Mouse (Mus musculus): Measurements from ENCODE around the gene Tubal3. TPM values are rescaled to one million over a fixed set of nuclear protein-coding genes. Genes with fewer than 3 reads are reported as not detected.
A peak's percentile ranks its signal among the peaks of the same experiment; 100 is the strongest.

The Tubal3 gene
- 0.07 TPM in 1 of 2 replicates, not detected in the other for polyA plus RNA-seq (2014; fragmentation: Nextera tagmentation; extraction: Ambion mirVana)

DNA sequence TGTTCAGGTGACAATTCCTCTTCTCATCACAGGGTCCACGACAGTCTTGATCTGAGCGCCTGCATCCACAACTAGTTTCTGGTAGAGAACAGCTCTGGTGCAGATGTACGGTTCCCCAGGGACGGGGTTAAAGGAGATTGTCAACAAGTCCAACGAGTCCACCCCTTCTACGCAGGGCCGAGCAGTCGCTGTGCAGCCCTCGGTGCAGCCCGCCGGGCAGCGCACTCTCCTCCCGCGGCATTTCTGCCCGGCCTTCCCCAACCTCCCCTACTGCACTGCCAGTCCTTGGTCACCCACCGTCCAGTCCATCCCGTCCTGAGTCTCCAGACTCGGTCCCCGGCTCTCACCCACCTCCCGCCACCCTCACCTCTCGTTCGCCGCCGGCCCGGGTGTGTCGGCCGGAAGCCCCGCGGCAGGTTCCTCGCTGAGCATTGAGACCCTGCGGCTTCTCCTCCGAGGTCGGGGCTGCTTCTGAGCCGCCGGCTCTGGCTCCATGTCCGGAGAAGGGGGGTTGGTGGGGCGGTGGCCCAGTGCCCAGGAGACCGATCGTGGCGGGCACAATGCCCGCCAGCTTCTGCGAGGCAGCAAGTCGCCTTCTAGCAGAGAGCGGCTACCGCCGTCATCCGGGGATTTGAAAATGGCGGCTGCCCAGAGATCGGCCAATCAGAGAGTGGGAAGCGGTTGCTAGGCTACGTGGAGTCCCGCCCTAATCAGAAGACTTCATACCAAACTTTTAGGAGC lies at the start of gene Tubal3, which contains the start of gene Net1:
Gene Tubal3 (plus strand): TSS at position 704 of the 741 bp plus-strand sequence.
Gene Net1 (minus strand): TSS at position 650 of the 741 bp plus-strand sequence.
- DNase-seq (ENCODE audit: low spot score, missing footprints), result peak; percentile 99

DNA sequence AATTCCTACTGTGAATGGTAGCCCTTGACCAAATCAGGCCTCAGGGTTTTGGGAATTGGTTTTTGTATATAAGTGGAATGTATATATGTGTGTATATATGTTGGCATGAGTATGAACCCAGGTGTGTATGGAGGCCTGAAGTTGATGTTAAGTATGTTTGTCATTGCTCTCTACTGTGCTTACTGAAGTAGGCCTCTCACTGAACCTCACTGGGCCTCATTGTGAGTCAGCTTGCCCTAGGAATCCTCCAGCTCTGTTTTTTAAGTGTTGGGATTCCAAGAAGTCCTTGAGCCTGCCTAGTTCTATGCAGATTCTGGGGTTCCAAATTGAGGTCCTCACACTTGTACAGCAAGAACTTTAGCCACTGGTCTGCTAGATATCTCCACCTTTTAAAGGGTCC lies 48.2 kb upstream of the Tubal3 start:
- H3K27ac ChIP-seq (ENCODE audit: low read depth, low read length), result no peak overlapping the region
- H3K4me1 ChIP-seq (ENCODE audit: control insufficient read depth, insufficient read depth, low read length), result no peaks in the 10 kb centered on the region
- no peak overlapping the region for H3K4me2 ChIP-seq
- no peak for DNase-seq (ENCODE audit: low spot score, missing footprints)
- no peaks in the 10 kb centered on the region for H3K36me3 ChIP-seq (ENCODE audit: control insufficient read depth, insufficient read depth, low read length)
- H3K27me3 ChIP-seq (ENCODE audit: control insufficient read depth, insufficient read depth, low read length), result no peaks in the 10 kb centered on the region
- H3K9ac ChIP-seq (ENCODE audit: low read length), result no peak overlapping the region
- no peak for ATAC-seq (ENCODE audit: low FRiP score)
- no peak overlapping the region for H3K4me3 ChIP-seq (ENCODE audit: low read depth, low read length)
- no peaks in the 10 kb centered on the region for H3K9me3 ChIP-seq (ENCODE audit: control insufficient read depth, low read length)

More for the DNA sequence above, at the start of gene Tubal3, which contains the start of gene Net1:
- no peaks in the 10 kb centered on the region for H3K27me3 ChIP-seq (ENCODE audit: control insufficient read depth, insufficient read depth, low read length)
- H3K9me3 ChIP-seq (ENCODE audit: control insufficient read depth, low read length), result no peaks in the 10 kb centered on the region
- H3K9ac ChIP-seq (ENCODE audit: low read length), result peak within 1 kb of the TSS; percentile 87
- no peak within 1 kb of the TSS for H3K27ac ChIP-seq (ENCODE audit: low read depth, low read length)
- H3K36me3 ChIP-seq (ENCODE audit: control insufficient read depth, insufficient read depth, low read length), result peaks cover 10% of the 10 kb centered on the region; the same call in 1 of the 2 replicates
- under 1% methylated on average over 52 of the region's 52 CpGs for WGBS
- peak within 1 kb of the TSS; percentile 46 for H3K4me2 ChIP-seq
- ATAC-seq (ENCODE audit: low FRiP score), result peak; percentile 99
- H3K4me1 ChIP-seq (ENCODE audit: control insufficient read depth, insufficient read depth, low read length), result peaks cover 3% of the 10 kb centered on the region; the same call in 1 of the 2 replicates
- H3K4me3 ChIP-seq (ENCODE audit: low read depth, low read length), result peak within 1 kb of the TSS; percentile 81

DNA sequence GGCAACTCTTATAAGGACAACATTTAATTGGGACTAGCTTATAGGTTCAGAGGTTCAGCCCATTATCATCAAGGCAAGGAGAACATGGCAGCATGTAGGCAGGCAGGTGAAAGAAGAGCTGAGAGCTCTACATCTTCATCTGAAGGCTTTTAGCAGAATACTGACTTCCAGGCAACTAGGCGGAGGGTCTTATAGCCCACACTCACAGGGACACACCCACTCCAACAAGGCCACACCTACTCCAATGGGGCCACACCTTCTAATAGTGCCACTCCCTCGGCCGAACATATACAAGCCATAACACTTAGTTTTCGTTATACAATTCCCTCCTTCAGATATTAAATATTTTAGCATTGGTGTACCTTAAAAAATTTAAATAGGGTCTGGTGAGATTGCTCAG lies 45.2 kb upstream of the Tubal3 start:
- Histone ChIP-seq H3K4me1 (ENCODE audit: control insufficient read depth, insufficient read depth, low read length) (no peaks in the 10 kb centered on the region), H3K27me3 (ENCODE audit: control insufficient read depth, insufficient read depth, low read length) (no peaks in the 10 kb centered on the region), H3K9ac (ENCODE audit: low read length) (no peak overlapping the region), H3K27ac (ENCODE audit: low read depth, low read length) (no peak overlapping the region), H3K4me3 (ENCODE audit: low read depth, low read length) (no peak overlapping the region), H3K9me3 (ENCODE audit: control insufficient read depth, low read length) (no peaks in the 10 kb centered on the region), H3K36me3 (ENCODE audit: control insufficient read depth, insufficient read depth, low read length) (no peaks in the 10 kb centered on the region), H3K4me2 (no peak overlapping the region)
- 89% methylated on average over 4 of the region's 4 CpGs for WGBS
- ATAC-seq (ENCODE audit: low FRiP score) (no peak), DNase-seq (ENCODE audit: low spot score, missing footprints) (no peak)

DNA sequence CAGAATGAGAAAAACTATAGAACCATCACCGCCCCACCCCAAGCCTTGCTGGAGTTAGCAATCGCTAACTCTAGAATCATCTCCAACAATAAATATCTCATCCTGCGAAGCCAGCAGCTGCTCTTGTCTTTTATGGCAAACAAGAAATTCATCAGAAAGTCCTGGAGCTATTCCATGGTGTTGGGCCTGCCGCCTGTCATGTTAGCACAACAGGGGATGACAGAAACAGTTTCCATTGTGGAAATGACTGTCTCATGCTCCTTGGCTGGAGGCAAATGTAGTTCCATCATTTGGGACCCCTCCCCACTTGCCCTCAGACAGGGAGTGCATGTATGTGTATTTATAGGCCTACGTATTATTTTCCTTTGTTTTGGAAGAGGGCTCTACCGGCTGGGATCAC lies 41.6 kb upstream of the Tubal3 start:
- H3K27ac ChIP-seq (ENCODE audit: low read depth, low read length), result no peak overlapping the region
- ATAC-seq (ENCODE audit: low FRiP score), result no peak
- WGBS, result 89% methylated on average over 6 of the region's 6 CpGs
- no peaks in the 10 kb centered on the region for H3K4me1 ChIP-seq (ENCODE audit: control insufficient read depth, insufficient read depth, low read length)
- DNase-seq (ENCODE audit: low spot score, missing footprints), result no peak
- H3K9ac ChIP-seq (ENCODE audit: low read length), result no peak overlapping the region
- no peaks in the 10 kb centered on the region for H3K9me3 ChIP-seq (ENCODE audit: control insufficient read depth, low read length)
- H3K4me2 ChIP-seq, result no peak overlapping the region
- no peaks in the 10 kb centered on the region; the same call in 1 of the 2 replicates for H3K36me3 ChIP-seq (ENCODE audit: control insufficient read depth, insufficient read depth, low read length)
- H3K4me3 ChIP-seq (ENCODE audit: low read depth, low read length), result no peak overlapping the region
- no peaks in the 10 kb centered on the region for H3K27me3 ChIP-seq (ENCODE audit: control insufficient read depth, insufficient read depth, low read length)

DNA sequence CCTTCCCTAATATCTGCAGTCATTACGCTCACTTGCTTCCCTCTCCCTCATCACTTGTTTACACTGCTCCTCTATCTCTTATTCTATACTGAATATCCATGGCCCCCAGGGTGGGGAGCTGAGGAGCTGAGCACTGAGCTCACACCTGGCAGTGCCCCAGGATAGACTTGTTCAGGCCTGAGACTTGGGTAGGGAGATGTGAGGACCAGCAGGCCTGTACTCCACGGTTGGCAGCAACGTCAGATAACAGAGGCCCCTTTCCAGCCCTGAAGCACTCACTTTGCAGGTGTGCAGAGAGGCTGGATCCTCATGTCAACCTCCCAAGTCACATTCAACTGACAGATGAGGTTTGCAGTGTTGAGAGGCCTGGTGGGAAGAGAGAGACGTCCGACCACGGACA lies 40.9 kb upstream of the Tubal3 start:
- Histone ChIP-seq H3K9ac (ENCODE audit: low read length) (no peak overlapping the region), H3K4me1 (ENCODE audit: control insufficient read depth, insufficient read depth, low read length) (no peaks in the 10 kb centered on the region), H3K4me2 (no peak overlapping the region), H3K27me3 (ENCODE audit: control insufficient read depth, insufficient read depth, low read length) (no peaks in the 10 kb centered on the region), H3K27ac (ENCODE audit: low read depth, low read length) (no peak overlapping the region), H3K4me3 (ENCODE audit: low read depth, low read length) (no peak overlapping the region), H3K9me3 (ENCODE audit: control insufficient read depth, low read length) (no peaks in the 10 kb centered on the region), H3K36me3 (ENCODE audit: control insufficient read depth, insufficient read depth, low read length) (peaks cover 4% of the 10 kb centered on the region)
- WGBS, result 79% methylated on average over 6 of the region's 6 CpGs
- DNase-seq (ENCODE audit: low spot score, missing footprints) (no peak), ATAC-seq (ENCODE audit: low FRiP score) (no peak)

DNA sequence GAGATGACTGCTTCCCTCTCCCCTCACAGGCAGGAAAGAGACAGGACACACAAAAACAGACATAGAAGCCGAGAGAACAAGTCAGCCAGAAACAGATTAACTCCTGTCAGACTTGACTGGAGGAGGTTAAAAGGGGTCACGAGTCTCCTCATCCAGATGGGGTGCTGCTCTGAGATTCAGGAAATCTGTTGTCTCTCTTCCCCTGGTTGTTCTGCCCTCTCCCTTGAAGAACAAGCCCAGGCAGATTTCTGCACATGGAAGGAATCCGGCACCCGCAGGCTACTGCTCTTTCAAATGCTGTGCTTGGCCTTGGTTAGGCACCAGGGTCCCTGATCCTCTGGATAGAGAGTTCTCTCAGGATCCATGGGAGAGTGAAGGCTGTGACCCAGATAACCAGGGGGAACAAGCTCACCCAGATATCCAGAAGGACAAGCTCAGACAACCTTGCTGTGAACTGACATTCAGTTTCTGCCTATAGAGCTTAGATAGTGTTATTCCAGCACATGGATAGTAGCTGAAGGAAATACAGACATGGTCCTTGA lies 40.3 kb upstream of the Tubal3 start:
- WGBS, result 39% methylated on average over 4 of the region's 4 CpGs
- Histone ChIP-seq H3K9me3 (ENCODE audit: control insufficient read depth, low read length) (no peaks in the 10 kb centered on the region), H3K36me3 (ENCODE audit: control insufficient read depth, insufficient read depth, low read length) (peaks cover 4% of the 10 kb centered on the region), H3K4me2 (no peak overlapping the region), H3K4me3 (ENCODE audit: low read depth, low read length) (no peak overlapping the region), H3K9ac (ENCODE audit: low read length) (no peak overlapping the region), H3K27ac (ENCODE audit: low read depth, low read length) (no peak overlapping the region), H3K4me1 (ENCODE audit: control insufficient read depth, insufficient read depth, low read length) (no peaks in the 10 kb centered on the region), H3K27me3 (ENCODE audit: control insufficient read depth, insufficient read depth, low read length) (no peaks in the 10 kb centered on the region)
- DNase-seq (ENCODE audit: low spot score, missing footprints), result no peak
- no peak for ATAC-seq (ENCODE audit: low FRiP score)

DNA sequence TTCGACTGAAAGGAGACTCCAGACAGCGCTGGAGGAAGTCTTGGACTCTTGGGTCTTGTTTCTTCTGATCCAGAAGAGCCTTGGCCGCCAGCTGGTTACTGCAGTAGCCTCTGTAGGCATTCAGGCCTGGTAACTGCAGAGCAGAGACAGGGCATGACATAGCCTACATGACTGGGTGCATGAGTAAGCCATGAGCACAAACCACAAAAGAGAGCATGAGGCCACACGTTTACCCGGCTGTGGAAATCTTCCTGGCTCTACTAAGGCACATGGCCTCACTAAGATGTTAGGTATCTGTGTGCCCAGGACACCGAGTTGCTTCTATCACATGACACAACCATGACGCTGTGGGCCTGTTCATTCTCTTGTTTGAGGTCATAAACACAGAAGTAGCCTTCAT lies 31.4 kb upstream of the Tubal3 start:
- H3K9ac ChIP-seq (ENCODE audit: low read length), result no peak overlapping the region
- H3K27ac ChIP-seq (ENCODE audit: low read depth, low read length), result no peak overlapping the region
- H3K27me3 ChIP-seq (ENCODE audit: control insufficient read depth, insufficient read depth, low read length), result no peaks in the 10 kb centered on the region
- H3K4me2 ChIP-seq, result no peak overlapping the region
- H3K9me3 ChIP-seq (ENCODE audit: control insufficient read depth, low read length), result no peaks in the 10 kb centered on the region
- H3K4me1 ChIP-seq (ENCODE audit: control insufficient read depth, insufficient read depth, low read length), result no peaks in the 10 kb centered on the region; the same call in 1 of the 2 replicates
- ATAC-seq (ENCODE audit: low FRiP score) (no peak), DNase-seq (ENCODE audit: low spot score, missing footprints) (no peak)
- 95% methylated on average over 7 of the region's 7 CpGs for WGBS
- peaks cover 14% of the 10 kb centered on the region for H3K36me3 ChIP-seq (ENCODE audit: control insufficient read depth, insufficient read depth, low read length)
- H3K4me3 ChIP-seq (ENCODE audit: low read depth, low read length), result no peak overlapping the region

DNA sequence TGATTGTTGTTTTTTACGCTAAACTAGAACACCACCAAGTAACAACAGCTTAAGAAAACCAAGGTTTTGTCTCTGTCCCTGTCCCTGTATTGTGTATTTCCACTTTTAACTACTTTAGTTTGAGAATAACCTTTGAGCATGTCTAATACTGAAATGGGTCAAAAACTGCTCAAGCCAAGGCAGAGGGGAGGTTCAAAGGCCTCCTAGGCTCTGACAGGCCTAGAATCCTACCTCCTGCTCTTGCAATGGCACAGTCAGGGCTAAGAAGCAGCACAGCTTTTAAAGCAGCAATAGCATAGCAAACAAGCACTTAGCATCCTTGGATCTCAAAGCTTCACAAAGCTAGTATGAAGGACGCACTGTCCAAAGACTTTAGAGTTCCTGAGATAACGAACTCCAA lies 29.0 kb upstream of the Tubal3 start:
- Histone ChIP-seq H3K27me3 (ENCODE audit: control insufficient read depth, insufficient read depth, low read length) (no peaks in the 10 kb centered on the region), H3K9me3 (ENCODE audit: control insufficient read depth, low read length) (no peaks in the 10 kb centered on the region), H3K4me3 (ENCODE audit: low read depth, low read length) (no peak overlapping the region), H3K4me2 (no peak overlapping the region), H3K4me1 (ENCODE audit: control insufficient read depth, insufficient read depth, low read length) (peaks cover 11% of the 10 kb centered on the region), H3K36me3 (ENCODE audit: control insufficient read depth, insufficient read depth, low read length) (peaks cover 11% of the 10 kb centered on the region), H3K27ac (ENCODE audit: low read depth, low read length) (no peak overlapping the region), H3K9ac (ENCODE audit: low read length) (no peak overlapping the region)
- ATAC-seq (ENCODE audit: low FRiP score) (no peak), DNase-seq (ENCODE audit: low spot score, missing footprints) (peak; percentile 33)
- 91% methylated on average over 3 of the region's 3 CpGs for WGBS

DNA sequence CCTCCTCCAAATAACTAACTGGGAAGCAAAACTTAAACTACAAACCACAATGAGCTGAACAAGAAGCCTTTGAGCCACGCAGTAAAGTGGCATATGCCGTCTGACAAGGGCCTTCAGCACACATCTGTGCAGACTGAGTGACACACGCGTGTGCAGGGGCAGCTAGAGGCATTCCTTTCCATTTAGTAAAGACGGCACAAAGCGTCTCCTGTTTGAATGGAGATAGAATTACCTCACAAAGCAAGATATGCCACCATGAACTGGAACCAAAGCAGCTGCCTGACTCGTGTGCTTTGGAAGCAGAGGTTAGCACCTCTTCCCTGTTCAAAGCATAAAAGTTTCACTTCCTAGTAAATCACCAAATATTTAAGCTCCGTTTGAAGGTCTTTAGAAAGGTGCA lies 28.0 kb upstream of the Tubal3 start:
- H3K9ac ChIP-seq (ENCODE audit: low read length), result no peak overlapping the region
- no peak overlapping the region for H3K27ac ChIP-seq (ENCODE audit: low read depth, low read length)
- WGBS, result 80% methylated on average over 8 of the region's 8 CpGs
- H3K4me2 ChIP-seq, result no peak overlapping the region
- H3K9me3 ChIP-seq (ENCODE audit: control insufficient read depth, low read length), result no peaks in the 10 kb centered on the region
- ATAC-seq (ENCODE audit: low FRiP score) (no peak), DNase-seq (ENCODE audit: low spot score, missing footprints) (peak; percentile 78)
- H3K4me1 ChIP-seq (ENCODE audit: control insufficient read depth, insufficient read depth, low read length), result peaks cover 11% of the 10 kb centered on the region
- no peak overlapping the region for H3K4me3 ChIP-seq (ENCODE audit: low read depth, low read length)
- peaks cover 6% of the 10 kb centered on the region; the same call in 1 of the 2 replicates for H3K36me3 ChIP-seq (ENCODE audit: control insufficient read depth, insufficient read depth, low read length)
- no peaks in the 10 kb centered on the region for H3K27me3 ChIP-seq (ENCODE audit: control insufficient read depth, insufficient read depth, low read length)
